Mouse (Mus musculus) kidney, postnatal 25 days (tissue): ENCODE measurements around the gene Eif4g1.
A peak's percentile ranks its signal among the peaks of the same experiment; 100 is the strongest.

Experiments
- DNase-seq, 2 experiments: peaks; one replicate each; pipeline ENCODE4 v3.0.0; 2021; ENCODE audit warnings: mixed read lengths in 2 of 2

Gene Eif4g1

DNA sequence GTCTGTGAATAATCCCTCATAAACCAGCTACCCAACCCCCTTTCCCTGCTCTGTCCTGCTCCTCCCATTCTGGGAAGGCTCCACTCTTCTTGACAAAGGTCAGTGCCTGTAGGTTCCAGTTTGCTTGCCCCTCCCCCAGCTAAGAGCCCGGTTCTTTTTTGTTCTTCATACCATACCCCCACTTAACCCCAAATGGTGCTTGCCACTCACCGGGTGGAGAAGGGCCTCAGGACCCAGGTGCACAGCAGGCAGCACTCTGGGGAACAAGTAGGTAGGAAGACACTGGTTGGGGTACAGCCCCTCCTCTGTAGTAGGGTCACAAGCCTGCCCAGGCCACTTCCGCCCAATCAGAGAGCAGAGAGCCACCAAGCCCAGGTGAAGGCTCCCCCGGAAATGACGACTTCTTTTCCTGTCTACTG is 62.2 kb downstream of the Eif4g1 start:
- peak; percentile 69 to 84 for DNase-seq

DNA sequence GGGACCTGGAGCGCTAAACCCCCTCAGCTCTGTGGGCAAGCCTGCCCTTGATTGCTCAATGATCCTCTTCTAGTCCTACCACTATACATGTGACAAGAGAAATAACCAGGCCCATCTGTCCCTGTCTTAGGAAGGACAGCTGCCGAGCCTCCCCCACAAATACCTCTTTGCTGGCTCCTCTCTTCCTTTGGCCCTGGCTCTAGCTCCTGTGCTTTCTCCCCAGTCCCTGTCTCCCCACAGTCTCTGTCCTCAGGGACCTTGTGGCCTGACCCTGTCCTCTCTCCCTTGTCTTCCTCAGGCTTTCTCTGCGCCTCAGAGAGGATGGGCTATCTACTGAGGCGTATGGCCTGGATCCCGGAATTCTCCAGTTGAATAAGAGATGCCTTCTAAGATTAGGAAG is 63.6 kb downstream of the Eif4g1 start:
- no peak for DNase-seq

GRCm38 (mm10) chr16:20732251-20732924 is 64.3 kb downstream of the Eif4g1 start:
- no peak for DNase-seq

DNA sequence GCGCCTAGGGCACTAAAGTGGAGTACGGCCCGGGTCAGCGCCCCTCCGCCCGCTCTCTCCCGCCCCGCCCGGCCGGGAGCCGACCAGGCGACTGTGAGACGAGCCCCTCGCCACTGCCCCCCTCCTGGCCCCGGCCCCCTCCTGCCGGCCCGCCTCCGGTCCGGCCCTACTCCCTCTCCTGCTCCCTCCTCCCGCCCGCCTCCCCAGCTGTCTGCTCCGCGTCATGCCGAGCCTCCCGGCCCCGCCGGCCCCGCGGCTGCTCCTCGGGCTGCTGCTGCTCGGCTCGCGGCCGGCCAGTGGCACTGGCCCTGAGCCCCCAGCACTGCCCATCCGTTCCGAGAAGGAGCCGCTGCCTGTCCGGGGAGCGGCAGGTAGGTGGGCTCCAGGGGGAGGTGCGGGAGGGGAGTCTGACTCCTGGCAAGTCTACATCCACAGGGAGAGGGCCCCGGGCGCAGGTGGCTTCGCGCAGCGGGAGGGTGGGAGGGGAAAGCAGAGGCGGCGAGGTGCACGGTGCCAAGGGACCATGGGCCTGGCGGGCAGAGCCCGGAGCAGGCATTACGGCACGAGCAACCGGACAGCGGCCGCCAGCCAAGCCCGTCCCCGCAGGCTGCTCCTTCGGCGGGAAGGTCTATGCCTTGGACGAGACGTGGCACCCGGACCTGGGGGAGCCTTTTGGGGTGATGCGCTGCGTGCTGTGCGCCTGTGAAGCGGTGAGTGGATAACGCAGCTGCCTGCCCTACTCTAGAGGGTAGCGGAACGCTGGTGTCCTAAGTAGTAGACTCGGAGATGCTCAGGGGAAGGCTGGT is 65.0 kb downstream of the Eif4g1 start, which contains the start of gene Chrd:
Chrd (plus strand) TSS at position 203 of the 806 bp plus-strand sequence.
- peak; percentile 56 to 83 for DNase-seq

- no peak for DNase-seq
Measured at GRCm38 (mm10) chr16:20733731-20734730, 65.9 kb downstream of the Eif4g1 start, which contains the start of gene Thpo. Gene Thpo (minus strand): TSS chr16:20734511.

GRCm38 (mm10) chr16:20735651-20736050 is 67.5 kb downstream of the Eif4g1 start:
- no peak for DNase-seq

GRCm38 (mm10) chr16:20736168-20736567 is 68.1 kb downstream of the Eif4g1 start:
- no peak for DNase-seq

- DNase-seq, result no peak
Measured at GRCm38 (mm10) chr16:20736823-20737222, 68.7 kb downstream of the Eif4g1 start.

DNA sequence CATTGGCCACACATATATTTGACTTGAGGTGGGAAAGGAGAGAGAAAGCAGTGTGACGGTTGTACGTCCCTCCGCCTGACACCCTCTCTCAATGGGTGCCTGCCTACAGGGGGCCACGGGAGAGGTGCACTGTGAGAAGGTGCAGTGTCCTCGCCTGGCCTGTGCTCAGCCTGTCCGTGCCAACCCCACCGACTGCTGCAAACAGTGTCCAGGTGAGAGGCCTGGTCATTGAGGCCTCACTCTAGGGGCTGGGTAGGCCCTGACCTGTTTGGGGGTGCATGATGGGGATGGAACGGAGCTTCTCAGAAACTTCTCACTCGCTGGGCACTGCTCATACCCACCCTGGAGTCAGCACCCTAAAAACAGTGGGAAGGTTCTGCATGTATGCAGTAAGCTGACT is 71.7 kb downstream of the Eif4g1 start:
- DNase-seq, result no peak
